Mouse (Mus musculus) heart, embryonic 10.5 days (tissue): ENCODE results near the gene Shroom1. TPM values are rescaled to one million over a fixed set of nuclear protein-coding genes. Genes with fewer than 3 reads are reported as not detected.

Experiments
- DNase-seq: peaks from one replicate; pipeline ENCODE4 v3.0.0-alpha.2; 2017; ENCODE audit warnings: low spot score
- H3K27ac ChIP-seq: fragments of 300-500 bp; sonication (generic); 2 replicates; pipeline ENCODE4 v1.5.1; 2016; ENCODE audit warnings: mild to moderate bottlenecking
- H3K27me3 ChIP-seq: fragments of 300-500 bp; sonication (generic); 2 replicates; pipeline ENCODE4 v1.6.1; 2016; ENCODE audit warnings: mild to moderate bottlenecking; ENCODE audit not compliant: poor library complexity, insufficient read depth, severe bottlenecking
- H3K36me3 ChIP-seq: fragments of 300-500 bp; sonication (generic); 2 replicates; pipeline ENCODE4 v1.6.1; 2016; ENCODE audit warnings: mild to moderate bottlenecking, moderate library complexity
- H3K4me1 ChIP-seq: fragments of 300-500 bp; sonication (generic); 2 replicates; pipeline ENCODE4 v1.6.1; 2016; ENCODE audit warnings: mild to moderate bottlenecking
- H3K4me3 ChIP-seq: fragments of 300-500 bp; sonication (generic); 2 replicates; pipeline ENCODE4 v1.5.1; 2016; ENCODE audit warnings: mild to moderate bottlenecking, moderate library complexity
- H3K9me3 ChIP-seq: fragments of 300-500 bp; sonication (generic); 2 replicates; pipeline ENCODE4 v1.6.1; 2016; ENCODE audit warnings: mild to moderate bottlenecking, moderate library complexity
- WGBS: fragments of 180-500 bp; shearing (Covaris S2); methylation state at CpG from one replicate; pipeline ENCODE4 v1.1.7; 2016; 5-methylcytosine and 5-hydroxymethylcytosine counted together
- polyA plus RNA-seq: library from polyadenylated mRNA; unstranded; fragments of >200 nt; fragmentation: Nextera tagmentation; extraction: Ambion mirVana; gene quantifications from 2 replicates; pipeline ENCODE4 v1.2.1, GENCODE M21; 2016

Gene Shroom1
- polyA plus RNA-seq, 1 experiment from 2014 or later, result 2.5 TPM

GRCm38 (mm10) chr11:53430670-53431346 is 26.2 kb upstream of the Shroom1 start, which contains the start of the genes Uqcrq and Gdf9:
Gene Uqcrq, minus strand, starts transcription at chr11:53430831.
Gene Gdf9, plus strand, starts transcription at chr11:53431023.
- peak; percentile 100 for DNase-seq
- peak within 1 kb of the TSS; percentile 95 for H3K27ac ChIP-seq
- no peaks in the 10 kb centered on the region for H3K27me3 ChIP-seq
- peak within 1 kb of the TSS; percentile 88 for H3K4me3 ChIP-seq
- no peaks in the 10 kb centered on the region for H3K9me3 ChIP-seq
- H3K36me3 ChIP-seq, result peaks cover 16% of the 10 kb centered on the region
- peaks cover 21% of the 10 kb centered on the region for H3K4me1 ChIP-seq
- WGBS, result under 1% methylated on average over 44 of the region's 44 CpGs

- DNase-seq, result no peak
- peaks cover 16% of the 10 kb centered on the region for H3K36me3 ChIP-seq
- peak overlapping the region; percentile 88 for H3K4me3 ChIP-seq
- no peaks in the 10 kb centered on the region for H3K9me3 ChIP-seq
- peaks cover 14% of the 10 kb centered on the region for H3K4me1 ChIP-seq
- peak overlapping the region; percentile 95 for H3K27ac ChIP-seq
- no peaks in the 10 kb centered on the region for H3K27me3 ChIP-seq
- WGBS, result 17% methylated on average over 9 of the region's 9 CpGs
Measured at GRCm38 (mm10) chr11:53431347-53432056, 25.5 kb upstream of the Shroom1 start.

DNA sequence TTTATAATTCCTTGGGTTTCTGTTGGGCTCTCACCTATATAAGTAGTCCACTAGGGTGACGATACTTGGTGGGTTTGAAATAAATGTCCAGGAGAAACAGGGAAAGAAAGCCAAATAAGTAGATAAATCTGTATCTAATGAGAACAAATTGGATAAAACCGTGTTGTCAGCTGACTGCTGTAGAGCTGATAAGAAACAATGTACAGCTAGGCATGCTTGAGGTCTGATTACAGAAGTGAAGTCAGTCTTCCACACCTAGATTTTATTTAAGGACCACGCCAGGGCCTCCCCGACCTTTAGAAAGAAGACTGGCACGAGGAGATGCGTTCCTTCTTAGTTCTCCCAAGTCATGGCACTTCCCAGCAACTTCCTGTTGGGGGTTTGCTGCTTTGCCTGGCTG is 23.9 kb upstream of the Shroom1 start:
- Histone ChIP-seq H3K9me3 (no peaks in the 10 kb centered on the region), H3K36me3 (peaks cover 11% of the 10 kb centered on the region), H3K4me1 (peaks cover 12% of the 10 kb centered on the region), H3K4me3 (no peak overlapping the region), H3K27me3 (no peaks in the 10 kb centered on the region), H3K27ac (no peak overlapping the region)
- no peak for DNase-seq
- 44% methylated on average over 6 of the region's 6 CpGs for WGBS

DNA sequence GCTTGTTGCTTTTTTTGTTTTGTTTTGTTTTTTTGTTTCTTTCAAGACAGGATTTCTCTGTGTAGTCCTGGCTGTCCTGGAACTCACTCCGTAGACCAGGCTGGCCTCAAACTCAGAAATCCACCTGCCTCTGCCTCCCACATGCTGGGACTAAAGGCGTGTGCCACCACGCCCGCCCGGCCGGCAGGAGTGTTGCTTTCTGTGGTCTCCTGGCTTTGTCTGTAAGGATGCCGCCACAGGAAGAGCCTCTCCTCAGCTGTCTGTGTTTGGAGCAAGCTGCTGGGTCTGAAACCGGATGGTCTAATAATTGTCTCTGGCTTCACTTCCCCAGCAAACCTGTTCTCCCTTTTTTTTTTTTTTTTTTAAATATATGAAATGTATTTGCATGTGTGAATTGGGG is 21.5 kb upstream of the Shroom1 start:
- Histone ChIP-seq H3K4me3 (no peak overlapping the region), H3K36me3 (no peaks in the 10 kb centered on the region), H3K27me3 (no peaks in the 10 kb centered on the region), H3K9me3 (no peaks in the 10 kb centered on the region), H3K27ac (no peak overlapping the region), H3K4me1 (peaks cover 7% of the 10 kb centered on the region)
- WGBS, result 77% methylated on average over 8 of the region's 8 CpGs
- DNase-seq, result no peak

DNA sequence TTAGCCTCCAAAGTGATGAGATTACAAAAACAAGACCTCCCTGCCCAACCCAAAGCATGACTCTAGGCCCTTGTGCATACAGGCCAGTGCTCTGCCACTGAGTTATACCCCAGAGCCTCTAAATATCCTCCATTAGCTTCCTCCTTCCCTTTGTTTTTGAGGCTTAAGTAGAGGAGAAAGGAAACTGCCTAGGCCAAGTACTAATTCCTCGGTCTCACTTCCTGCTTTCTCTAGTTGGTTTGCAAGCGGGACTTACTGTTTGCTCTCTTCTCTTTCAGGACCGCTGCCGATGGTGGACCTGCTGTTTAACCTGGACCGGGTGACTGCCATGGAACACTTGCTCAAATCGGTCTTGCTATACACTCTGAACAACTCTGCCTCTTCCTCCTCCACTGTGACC is 20.7 kb upstream of the Shroom1 start:
- WGBS, result 87% methylated on average over 6 of the region's 6 CpGs
- H3K9me3 ChIP-seq, result no peaks in the 10 kb centered on the region
- no peak overlapping the region for H3K4me3 ChIP-seq
- no peaks in the 10 kb centered on the region for H3K27me3 ChIP-seq
- H3K4me1 ChIP-seq, result peaks cover 6% of the 10 kb centered on the region
- no peaks in the 10 kb centered on the region for H3K36me3 ChIP-seq
- H3K27ac ChIP-seq, result no peak overlapping the region
- DNase-seq, result no peak

DNA sequence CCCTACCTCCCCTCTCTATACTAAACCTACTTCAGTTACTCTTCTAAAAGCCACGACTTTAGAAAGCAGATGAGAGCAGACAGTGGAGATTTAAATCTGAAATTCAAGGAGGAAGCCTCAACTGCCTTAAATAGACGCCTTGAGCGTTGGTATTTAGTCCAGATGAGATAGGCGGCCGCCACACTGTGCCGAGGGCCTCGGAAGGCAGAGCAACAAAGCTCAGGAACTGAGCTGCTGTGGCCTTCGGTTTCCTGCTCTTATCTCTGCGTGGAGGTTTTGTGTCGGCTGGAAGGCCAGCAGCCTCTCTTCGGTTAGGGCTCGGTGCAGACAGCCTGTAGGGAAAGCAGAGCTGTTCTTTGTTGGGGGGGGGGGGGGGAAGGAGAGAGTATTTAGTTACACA is 15.1 kb upstream of the Shroom1 start:
- Histone ChIP-seq H3K9me3 (no peaks in the 10 kb centered on the region), H3K27ac (peak overlapping the region; percentile 84), H3K36me3 (no peaks in the 10 kb centered on the region), H3K27me3 (no peaks in the 10 kb centered on the region), H3K4me3 (peak overlapping the region; percentile 32; the same call in 1 of the 2 replicates), H3K4me1 (peaks cover 18% of the 10 kb centered on the region)
- 7% methylated on average over 12 of the region's 12 CpGs for WGBS
- DNase-seq, result no peak

GRCm38 (mm10) chr11:53443861-53444260 is 13.1 kb upstream of the Shroom1 start:
- WGBS, result 47% methylated on average over 6 of the region's 6 CpGs
- DNase-seq, result no peak
- Histone ChIP-seq H3K27me3 (no peaks in the 10 kb centered on the region), H3K9me3 (no peaks in the 10 kb centered on the region), H3K4me3 (no peak overlapping the region), H3K4me1 (peaks cover 18% of the 10 kb centered on the region), H3K27ac (no peak overlapping the region), H3K36me3 (no peaks in the 10 kb centered on the region)

DNA sequence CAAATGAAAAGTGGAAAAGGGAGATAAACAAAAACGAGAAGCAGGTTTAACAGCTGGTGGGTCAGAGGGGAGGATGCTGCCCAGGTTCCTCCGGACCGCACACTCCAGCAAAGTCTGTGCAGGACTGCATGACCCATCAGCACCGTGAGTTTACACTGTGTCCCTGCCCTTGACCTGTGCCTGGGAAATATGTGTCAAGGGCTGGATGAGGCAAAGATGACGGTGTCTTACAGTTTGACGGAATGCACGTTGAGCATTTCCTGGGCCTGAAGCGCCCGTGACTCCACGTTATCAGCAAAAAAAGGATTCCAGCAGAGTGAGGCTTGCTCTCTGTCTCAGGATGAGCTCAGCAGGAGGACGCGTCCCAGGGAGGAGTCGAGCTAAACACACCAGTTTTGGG is 11.4 kb upstream of the Shroom1 start:
- Histone ChIP-seq H3K27me3 (no peaks in the 10 kb centered on the region), H3K4me3 (no peak overlapping the region), H3K9me3 (no peaks in the 10 kb centered on the region), H3K4me1 (peaks cover 21% of the 10 kb centered on the region), H3K27ac (no peak overlapping the region), H3K36me3 (no peaks in the 10 kb centered on the region)
- DNase-seq, result no peak
- WGBS, result 27% methylated on average over 13 of the region's 13 CpGs

DNA sequence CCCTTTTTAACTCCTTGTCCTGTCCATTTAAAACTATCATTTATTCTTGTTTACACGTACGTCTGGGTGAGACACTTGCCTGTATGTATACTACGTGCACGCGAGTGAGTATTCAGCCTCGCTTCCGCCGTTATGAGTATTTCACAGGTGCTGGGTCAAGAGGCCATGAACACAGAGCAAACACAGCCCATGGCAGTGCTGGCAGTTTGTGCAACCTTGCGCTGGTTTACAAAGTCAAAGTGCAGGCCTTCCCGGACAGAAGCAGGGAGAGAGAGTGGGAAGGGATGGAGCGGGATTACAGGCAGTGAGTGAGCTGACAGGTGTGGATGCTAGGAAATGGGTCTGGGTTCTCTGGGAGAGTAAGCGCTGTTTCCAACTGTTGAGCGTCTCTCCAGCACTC is 10.8 kb upstream of the Shroom1 start:
- WGBS, result 87% methylated on average over 13 of the region's 13 CpGs
- no peak for DNase-seq
- no peak overlapping the region for H3K27ac ChIP-seq
- no peaks in the 10 kb centered on the region for H3K9me3 ChIP-seq
- H3K4me1 ChIP-seq, result peaks cover 24% of the 10 kb centered on the region
- no peak overlapping the region for H3K4me3 ChIP-seq
- no peaks in the 10 kb centered on the region for H3K36me3 ChIP-seq
- H3K27me3 ChIP-seq, result no peaks in the 10 kb centered on the region

DNA sequence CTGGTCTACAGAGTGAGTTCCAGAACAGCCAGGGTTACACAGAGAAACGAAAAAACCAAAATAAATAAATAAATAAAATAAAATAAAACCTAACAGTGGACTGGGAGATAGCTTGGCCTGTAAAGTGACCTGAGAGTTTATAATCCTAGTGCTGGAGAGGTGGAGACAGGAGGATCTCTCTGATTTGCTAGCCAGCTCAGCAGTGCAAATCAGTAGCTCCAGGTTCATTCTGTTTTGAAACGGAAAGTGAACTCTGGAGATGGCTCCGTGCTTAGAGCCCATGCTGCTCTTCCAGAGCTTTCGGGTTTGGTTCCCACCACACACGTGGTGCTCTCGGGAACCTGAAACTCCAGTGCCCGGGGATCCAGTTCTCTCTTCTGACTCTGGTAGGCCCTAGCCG is 9.0 kb upstream of the Shroom1 start:
- Histone ChIP-seq H3K4me3 (no peak overlapping the region), H3K36me3 (no peaks in the 10 kb centered on the region), H3K27me3 (no peaks in the 10 kb centered on the region), H3K4me1 (peaks cover 14% of the 10 kb centered on the region), H3K9me3 (no peaks in the 10 kb centered on the region), H3K27ac (no peak overlapping the region)
- WGBS, result 83% methylated on average over 8 of the region's 8 CpGs
- DNase-seq, result no peak

DNA sequence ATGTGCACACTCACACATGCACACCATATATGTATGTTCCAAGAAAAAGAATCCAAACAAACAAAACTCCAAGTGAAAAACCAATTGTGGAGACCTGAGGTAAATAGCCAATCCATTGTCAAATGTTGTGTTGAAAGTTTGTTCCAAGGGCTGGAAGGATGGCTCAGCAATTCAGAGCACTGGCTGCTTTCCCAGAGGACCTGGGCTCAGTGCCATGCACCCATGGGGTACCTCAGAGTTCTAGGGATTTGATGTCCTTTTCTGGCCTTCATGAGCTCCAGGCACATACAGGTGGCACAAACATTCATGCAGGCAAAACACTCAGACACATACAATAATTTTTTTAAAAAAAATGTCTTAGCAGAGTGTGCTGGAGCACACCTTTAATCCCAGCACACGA is 8.5 kb upstream of the Shroom1 start:
- Histone ChIP-seq H3K36me3 (no peaks in the 10 kb centered on the region), H3K4me1 (peaks cover 14% of the 10 kb centered on the region), H3K9me3 (no peaks in the 10 kb centered on the region), H3K27me3 (no peaks in the 10 kb centered on the region), H3K27ac (no peak overlapping the region), H3K4me3 (no peak overlapping the region)
- DNase-seq, result no peak
- 80% methylated on average over 1 of the region's 1 CpGs for WGBS

GRCm38 (mm10) chr11:53450070-53450705 is 6.8 kb upstream of the Shroom1 start:
- no peak for DNase-seq
- peaks cover 14% of the 10 kb centered on the region for H3K4me1 ChIP-seq
- H3K27ac ChIP-seq, result no peak overlapping the region
- no peaks in the 10 kb centered on the region for H3K9me3 ChIP-seq
- WGBS, result 38% methylated on average over 15 of the region's 15 CpGs
- H3K4me3 ChIP-seq, result 0 out of 2 replicates have a peak overlapping the region, but pooled peaks have one; percentile 3
- no peaks in the 10 kb centered on the region for H3K27me3 ChIP-seq
- no peaks in the 10 kb centered on the region for H3K36me3 ChIP-seq

DNA sequence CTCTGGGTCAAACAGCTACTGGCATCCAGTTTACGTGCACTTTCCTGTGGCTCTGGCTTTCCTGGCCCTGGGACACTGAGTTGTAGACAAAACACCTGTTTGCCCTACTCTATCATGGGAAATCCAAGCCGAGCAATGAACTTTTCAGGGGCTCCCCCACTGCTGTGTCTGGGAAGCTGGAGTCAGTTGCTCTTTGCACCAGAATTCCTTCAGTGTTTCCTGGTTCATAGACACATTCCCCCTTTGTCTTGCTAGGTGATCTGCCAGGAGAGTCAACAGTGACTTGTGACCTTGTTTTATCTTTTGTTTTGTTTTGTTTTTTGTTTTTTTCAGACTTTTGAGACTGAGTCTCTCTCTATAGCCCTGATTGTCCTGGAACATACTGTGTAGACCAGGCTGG is 5.6 kb upstream of the Shroom1 start:
- H3K4me3 ChIP-seq, result no peak overlapping the region
- no peak overlapping the region for H3K27ac ChIP-seq
- 65% methylated on average over 2 of the region's 2 CpGs for WGBS
- H3K27me3 ChIP-seq, result no peaks in the 10 kb centered on the region; the same call in 1 of the 2 replicates
- peaks cover 6% of the 10 kb centered on the region; the same call in 1 of the 2 replicates for H3K4me1 ChIP-seq
- no peak for DNase-seq
- H3K9me3 ChIP-seq, result no peaks in the 10 kb centered on the region
- H3K36me3 ChIP-seq, result no peaks in the 10 kb centered on the region
